Mouse (Mus musculus) embryonic facial prominence, embryonic 11.5 days (tissue): Measurements from ENCODE around the gene Scrn1. TPM values are rescaled to one million over a fixed set of nuclear protein-coding genes. Genes with fewer than 3 reads are reported as not detected.

Experiments used
- ATAC-seq: fragments of 200-750 bp; cut with Nextera tagmentation; replicated peaks from 2 replicates; pipeline ENCODE4 v1.8.0; 2017; ENCODE audit warnings: low read depth; ENCODE audit not compliant: insufficient number of reproducible peaks, low FRiP score, low TSS enrichment
- DNase-seq: peaks from one replicate; pipeline ENCODE4 v3.0.0-alpha.2; 2015; ENCODE audit warnings: low spot score
- H3K27ac ChIP-seq: fragments of 300-500 bp; sonication (generic); replicated peaks from 2 replicates; pipeline ENCODE4 v1.5.1; 2014; ENCODE audit warnings: mild to moderate bottlenecking, low read depth, low read length, control low read depth
- H3K27me3 ChIP-seq: fragments of 300-500 bp; sonication (generic); 2 replicates; pipeline ENCODE4 v1.6.1; 2014; ENCODE audit warnings: mild to moderate bottlenecking, low read length, moderate library complexity, mixed read lengths; ENCODE audit not compliant: control insufficient read depth, insufficient read depth
- H3K36me3 ChIP-seq: fragments of 300-500 bp; sonication (generic); replicated peaks from 2 replicates; pipeline ENCODE4 v1.6.1; 2014; ENCODE audit warnings: low read depth, mild to moderate bottlenecking, low read length, moderate library complexity, mixed read lengths; ENCODE audit not compliant: control insufficient read depth, insufficient read depth
- H3K4me1 ChIP-seq: fragments of 300-500 bp; sonication (generic); 2 replicates; pipeline ENCODE4 v1.6.1; 2014; ENCODE audit warnings: low read length, mixed read lengths; ENCODE audit not compliant: control insufficient read depth, insufficient read depth
- H3K4me2 ChIP-seq: fragments of 300-500 bp; sonication (generic); 2 replicates; pipeline ENCODE4 v1.6.1; 2014; ENCODE audit warnings: low read depth, mild to moderate bottlenecking, control low read depth, low read length, moderate library complexity
- H3K4me3 ChIP-seq: fragments of 300-500 bp; sonication (generic); 2 replicates; pipeline ENCODE4 v1.5.1; 2014; ENCODE audit warnings: low read depth, low read length, control low read depth
- H3K9ac ChIP-seq: fragments of 300-500 bp; sonication (generic); replicated peaks from 2 replicates; pipeline ENCODE4 v1.6.1; 2014; ENCODE audit warnings: mild to moderate bottlenecking, control low read depth, low read length
- H3K9me3 ChIP-seq: fragments of 300-500 bp; sonication (generic); replicated peaks from 2 replicates; pipeline ENCODE4 v1.6.1; 2016; ENCODE audit warnings: mild to moderate bottlenecking, low read length, inconsistent platforms, mixed read lengths; ENCODE audit not compliant: control insufficient read depth
- WGBS: fragments of 180-500 bp; shearing (Covaris S2); extraction: QIAGEN DNeasy Blood & Tissue Kit; methylation state at CpG from one replicate; pipeline ENCODE4 v1.1.7; 2014; 5-methylcytosine and 5-hydroxymethylcytosine counted together
- polyA plus RNA-seq: library from polyadenylated mRNA; unstranded; fragments of >200 nt; fragmentation: Nextera tagmentation; extraction: Ambion mirVana; gene quantifications from 2 replicates; pipeline ENCODE4 v1.2.1, GENCODE M21; 2014

Scrn1 gene
- polyA plus RNA-seq, 1 experiment from 2014 or later, result 25.4 TPM

GRCm38 (mm10) chr6:54516512-54517134 lies 49.7 kb downstream of the Scrn1 start:
- H3K4me1 ChIP-seq, result no peaks in the 10 kb centered on the region
- H3K4me2 ChIP-seq, result no peak overlapping the region
- no peak overlapping the region for H3K27ac ChIP-seq
- no peaks in the 10 kb centered on the region for H3K9me3 ChIP-seq
- no peak overlapping the region for H3K9ac ChIP-seq
- no peak for DNase-seq
- 0 out of 2 replicates have a peak, but pooled peaks have one; percentile 69 for ATAC-seq
- no peaks in the 10 kb centered on the region for H3K36me3 ChIP-seq
- H3K4me3 ChIP-seq, result no peak overlapping the region
- 78% methylated on average over 2 of the region's 2 CpGs for WGBS
- no peaks in the 10 kb centered on the region for H3K27me3 ChIP-seq

DNA sequence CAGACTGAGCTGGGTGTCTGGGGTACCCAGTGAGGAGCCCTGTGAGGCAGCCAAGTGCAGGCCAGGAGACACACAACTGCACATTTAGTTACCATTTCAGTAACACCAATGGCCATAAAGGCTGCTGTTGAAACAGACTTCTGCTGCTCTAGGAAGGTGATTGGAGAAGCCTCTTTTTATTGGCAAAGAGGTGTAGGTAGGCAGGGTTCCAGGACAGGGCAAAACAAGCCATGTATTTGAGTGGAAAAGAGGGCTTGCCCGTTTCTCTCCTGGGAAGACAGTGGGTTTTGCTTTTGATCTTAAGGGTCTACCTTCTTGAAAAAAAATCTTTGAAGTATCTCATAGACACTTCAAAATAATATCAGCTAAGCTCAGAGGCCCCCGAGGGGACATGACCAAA lies 54.0 kb downstream of the Scrn1 start:
- WGBS, result 68% methylated on average over 2 of the region's 2 CpGs
- no peaks in the 10 kb centered on the region for H3K27me3 ChIP-seq

DNA sequence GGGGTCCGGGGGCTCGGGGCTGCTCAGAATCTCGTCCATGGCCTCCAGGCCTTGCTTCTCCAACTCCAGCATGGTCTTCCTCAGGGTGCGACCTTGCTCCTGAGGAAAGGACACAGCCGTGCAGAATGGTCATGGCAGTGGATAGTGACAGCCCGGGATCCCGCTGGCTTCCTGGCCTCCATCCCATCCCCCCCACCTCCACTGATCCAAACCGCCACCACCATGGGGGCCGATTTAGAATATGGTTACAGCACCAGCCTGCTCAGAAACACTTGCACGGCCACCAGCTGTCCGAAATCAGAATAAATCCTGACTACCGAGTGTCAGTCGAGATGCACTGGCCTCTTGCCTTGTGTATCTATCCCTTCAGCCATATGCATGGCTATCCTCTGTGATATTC lies 57.0 kb downstream of the Scrn1 start:
- no peaks in the 10 kb centered on the region for H3K36me3 ChIP-seq
- ATAC-seq (no peak), DNase-seq (no peak)
- H3K4me3 ChIP-seq, result no peak overlapping the region
- 85% methylated on average over 13 of the region's 13 CpGs for WGBS
- H3K4me2 ChIP-seq, result no peak overlapping the region
- peaks cover 3% of the 10 kb centered on the region; the same call in 1 of the 2 replicates for H3K4me1 ChIP-seq
- no peaks in the 10 kb centered on the region for H3K27me3 ChIP-seq
- H3K9ac ChIP-seq, result no peak overlapping the region
- no peaks in the 10 kb centered on the region for H3K9me3 ChIP-seq
- H3K27ac ChIP-seq, result no peak overlapping the region

More for the DNA sequence above, 54.0 kb downstream of the Scrn1 start:
- Histone ChIP-seq H3K9ac (no peak overlapping the region), H3K27ac (no peak overlapping the region), H3K4me2 (no peak overlapping the region), H3K4me1 (peaks cover 3% of the 10 kb centered on the region; the same call in 1 of the 2 replicates), H3K36me3 (no peaks in the 10 kb centered on the region), H3K4me3 (no peak overlapping the region), H3K9me3 (no peaks in the 10 kb centered on the region)
- DNase-seq (no peak), ATAC-seq (no peak)

- Histone ChIP-seq H3K36me3 (no peaks in the 10 kb centered on the region), H3K4me1 (peaks cover 3% of the 10 kb centered on the region; the same call in 1 of the 2 replicates), H3K9ac (no peak overlapping the region), H3K4me2 (no peak overlapping the region), H3K27me3 (no peaks in the 10 kb centered on the region), H3K4me3 (no peak overlapping the region), H3K27ac (peak overlapping the region; percentile 21), H3K9me3 (no peaks in the 10 kb centered on the region)
- ATAC-seq (peak; percentile 39), DNase-seq (no peak)
- 44% methylated on average over 6 of the region's 6 CpGs for WGBS
These were observed 58.0 kb downstream of the Scrn1 start for GRCm38 (mm10) chr6:54508256-54508793.

DNA sequence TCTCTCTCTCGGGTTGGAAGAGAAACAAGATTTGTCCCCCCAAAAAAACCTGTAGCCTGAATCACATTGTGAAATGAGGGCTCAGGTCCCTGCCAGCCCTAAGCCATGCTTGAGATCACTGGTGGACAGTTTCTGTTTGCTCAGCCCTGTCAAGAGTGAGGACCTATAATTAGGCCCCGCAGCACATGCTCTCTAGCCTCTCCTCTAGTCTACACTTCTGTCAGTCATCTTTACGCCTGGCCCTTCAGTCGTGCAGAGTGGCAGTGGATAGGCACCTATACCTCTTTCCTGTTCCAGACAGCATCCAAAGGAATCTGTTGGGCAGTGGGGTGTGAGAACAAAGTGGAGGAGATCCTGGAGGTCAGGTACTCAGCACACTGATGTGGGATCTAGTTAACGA lies 58.5 kb downstream of the Scrn1 start:
- Histone ChIP-seq H3K27ac (no peak overlapping the region), H3K9ac (no peak overlapping the region), H3K27me3 (no peaks in the 10 kb centered on the region), H3K9me3 (no peaks in the 10 kb centered on the region), H3K36me3 (no peaks in the 10 kb centered on the region), H3K4me3 (no peak overlapping the region), H3K4me1 (peaks cover 3% of the 10 kb centered on the region; the same call in 1 of the 2 replicates), H3K4me2 (no peak overlapping the region)
- ATAC-seq (no peak), DNase-seq (no peak)
- WGBS, result 58% methylated on average over 5 of the region's 5 CpGs

GRCm38 (mm10) chr6:54507002-54507401 lies 59.3 kb downstream of the Scrn1 start:
- Histone ChIP-seq H3K27me3 (no peaks in the 10 kb centered on the region), H3K4me2 (no peak overlapping the region), H3K27ac (no peak overlapping the region), H3K4me1 (peaks cover 3% of the 10 kb centered on the region; the same call in 1 of the 2 replicates), H3K36me3 (no peaks in the 10 kb centered on the region), H3K9ac (no peak overlapping the region), H3K4me3 (no peak overlapping the region), H3K9me3 (no peaks in the 10 kb centered on the region)
- DNase-seq (peak; percentile 74), ATAC-seq (no peak)
- 48% methylated on average over 8 of the region's 8 CpGs for WGBS

GRCm38 (mm10) chr6:54506318-54506717 lies 60.0 kb downstream of the Scrn1 start:
- ATAC-seq (no peak), DNase-seq (no peak)
- Histone ChIP-seq H3K36me3 (no peaks in the 10 kb centered on the region), H3K4me2 (no peak overlapping the region), H3K9me3 (no peaks in the 10 kb centered on the region), H3K27me3 (no peaks in the 10 kb centered on the region), H3K9ac (no peak overlapping the region), H3K27ac (no peak overlapping the region), H3K4me3 (no peak overlapping the region), H3K4me1 (peaks cover 3% of the 10 kb centered on the region; the same call in 1 of the 2 replicates)
- WGBS, result 87% methylated on average over 11 of the region's 11 CpGs

DNA sequence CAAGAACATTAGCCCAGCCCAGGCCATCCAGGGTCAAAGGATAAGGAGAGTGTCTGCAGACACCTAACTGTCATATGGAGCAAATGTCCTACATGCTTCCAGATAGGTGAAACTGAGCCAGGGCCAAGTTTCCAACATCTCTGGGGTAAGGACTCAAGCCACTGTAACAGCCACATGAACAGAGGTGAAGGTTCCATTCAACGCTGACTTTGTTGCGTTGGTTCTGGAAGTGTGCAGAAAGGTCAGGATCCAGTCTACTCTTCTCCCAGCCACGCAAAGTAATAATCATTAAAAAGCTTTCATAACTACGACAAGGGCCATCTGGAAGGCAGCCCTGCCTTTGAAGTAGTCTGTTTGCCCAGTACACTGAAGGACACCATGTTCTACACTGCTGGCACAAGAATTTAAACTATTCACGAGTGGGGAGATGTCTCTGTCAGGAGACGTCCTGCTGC lies 63.6 kb downstream of the Scrn1 start:
- WGBS, result 74% methylated on average over 6 of the region's 6 CpGs
- no peaks in the 10 kb centered on the region for H3K27me3 ChIP-seq
- no peak overlapping the region for H3K27ac ChIP-seq
- H3K4me2 ChIP-seq, result no peak overlapping the region
- no peak overlapping the region for H3K4me3 ChIP-seq
- no peaks in the 10 kb centered on the region for H3K36me3 ChIP-seq
- H3K9ac ChIP-seq, result no peak overlapping the region
- ATAC-seq (no peak), DNase-seq (no peak)
- H3K9me3 ChIP-seq, result no peaks in the 10 kb centered on the region
- H3K4me1 ChIP-seq, result no peaks in the 10 kb centered on the region
